Mouse (Mus musculus) liver, postnatal 0 days (tissue): Measurements from ENCODE around the gene Slc44a5. TPM values are rescaled to one million over a fixed set of nuclear protein-coding genes. Genes with fewer than 3 reads are reported as not detected.

Source experiments
- ATAC-seq: fragments of 200-750 bp; cut with Nextera tagmentation; 2 replicates; pipeline ENCODE4 v1.8.0; 2017; ENCODE audit warnings: mild to moderate bottlenecking, moderate library complexity
- DNase-seq: peaks from one replicate; pipeline ENCODE4 v3.0.0-alpha.2; 2016
- H3K27ac ChIP-seq: fragments of 300-500 bp; sonication (generic); 2 replicates; pipeline ENCODE4 v1.5.1; 2014; ENCODE audit warnings: antibody characterized with exemption, moderate library complexity, mild to moderate bottlenecking, low read depth
- H3K27me3 ChIP-seq: fragments of 300-500 bp; sonication (generic); 2 replicates; pipeline ENCODE4 v1.6.1; 2014; ENCODE audit warnings: low read length, control low read depth, mixed read lengths; ENCODE audit not compliant: insufficient read depth
- H3K36me3 ChIP-seq: fragments of 300-500 bp; sonication (generic); replicated peaks from 2 replicates; pipeline ENCODE4 v1.6.1; 2014; ENCODE audit warnings: mild to moderate bottlenecking, control low read depth, low read length, moderate library complexity, mixed read lengths; ENCODE audit not compliant: insufficient read depth
- H3K4me1 ChIP-seq: fragments of 300-500 bp; sonication (generic); 2 replicates; pipeline ENCODE4 v1.6.1; 2014; ENCODE audit warnings: antibody characterized with exemption, mild to moderate bottlenecking, control low read depth; ENCODE audit not compliant: insufficient read depth
- H3K4me2 ChIP-seq: fragments of 300-500 bp; sonication (generic); 2 replicates; pipeline ENCODE4 v1.6.1; 2014; ENCODE audit warnings: low read depth, mild to moderate bottlenecking, low read length, moderate library complexity, mixed read lengths
- H3K4me3 ChIP-seq: fragments of 300-500 bp; sonication (generic); 2 replicates; pipeline ENCODE4 v1.5.1; 2014; ENCODE audit warnings: low read depth, low read length
- H3K9ac ChIP-seq: fragments of 300-500 bp; sonication (generic); replicated peaks from 2 replicates; pipeline ENCODE4 v1.6.1; 2014; ENCODE audit warnings: mild to moderate bottlenecking, moderate library complexity
- H3K9me3 ChIP-seq: fragments of 300-500 bp; sonication (generic); 2 replicates; pipeline ENCODE4 v1.6.1; 2016; ENCODE audit warnings: mild to moderate bottlenecking, control low read depth, low read length, mixed read lengths
- CTCF ChIP-seq: sonication (generic); IDR thresholded peaks from 2 replicates; pipeline ENCODE4 v1.5.1; 2016; ENCODE audit warnings: antibody characterized with exemption, low read depth
- EP300 ChIP-seq: IDR thresholded peaks from 2 replicates; pipeline ENCODE4 v1.6.1; 2016; ENCODE audit warnings: antibody characterized with exemption, low read depth, mild to moderate bottlenecking
- WGBS: fragments of 180-500 bp; shearing (Covaris S2); extraction: QIAGEN DNeasy Blood & Tissue Kit; methylation state at CpG from one replicate; pipeline ENCODE4 v1.1.7; 2014; ENCODE audit not compliant: insufficient replicate concordance; 5-methylcytosine and 5-hydroxymethylcytosine counted together
- polyA plus RNA-seq: library from polyadenylated mRNA; unstranded; fragments of >200 nt; fragmentation: Nextera tagmentation; extraction: Ambion mirVana; gene quantifications from 2 replicates; pipeline ENCODE4 v1.2.1, GENCODE M21; 2015

The Slc44a5 gene
- polyA plus RNA-seq, 1 experiment from 2014 or later: 0.02 TPM

DNA sequence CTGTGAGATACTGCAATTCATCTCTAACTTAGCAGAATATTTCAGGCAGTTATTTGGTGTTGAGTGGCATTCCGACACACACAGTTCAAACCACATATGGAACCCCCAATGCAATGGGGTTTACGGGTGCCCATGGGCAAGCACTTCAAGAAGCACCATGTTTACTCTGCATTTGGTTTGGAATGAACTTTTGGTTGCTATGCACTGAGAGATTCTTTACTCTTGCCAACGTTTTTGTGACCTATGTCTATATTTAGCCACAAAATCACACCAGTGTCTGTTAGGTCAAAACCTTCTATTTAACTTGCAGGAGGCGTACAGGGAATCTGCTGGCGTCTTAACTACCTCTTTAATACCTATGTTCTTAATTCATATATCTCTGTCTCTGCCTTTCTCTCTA is 137.3 kb downstream of the Slc44a5 start:
- no peak for DNase-seq
- ATAC-seq: no peak
- Histone ChIP-seq H3K27me3 (no peaks in the 10 kb centered on the region), H3K27ac (no peak overlapping the region), H3K9me3 (no peaks in the 10 kb centered on the region), H3K4me3 (no peak overlapping the region), H3K9ac (no peak overlapping the region), H3K4me2 (no peak overlapping the region), H3K36me3 (no peaks in the 10 kb centered on the region), H3K4me1 (no peaks in the 10 kb centered on the region)
- WGBS: 66% methylated on average over 5 of the region's 5 CpGs
- TF ChIP-seq CTCF: no peak
- no peak for TF ChIP-seq EP300

DNA sequence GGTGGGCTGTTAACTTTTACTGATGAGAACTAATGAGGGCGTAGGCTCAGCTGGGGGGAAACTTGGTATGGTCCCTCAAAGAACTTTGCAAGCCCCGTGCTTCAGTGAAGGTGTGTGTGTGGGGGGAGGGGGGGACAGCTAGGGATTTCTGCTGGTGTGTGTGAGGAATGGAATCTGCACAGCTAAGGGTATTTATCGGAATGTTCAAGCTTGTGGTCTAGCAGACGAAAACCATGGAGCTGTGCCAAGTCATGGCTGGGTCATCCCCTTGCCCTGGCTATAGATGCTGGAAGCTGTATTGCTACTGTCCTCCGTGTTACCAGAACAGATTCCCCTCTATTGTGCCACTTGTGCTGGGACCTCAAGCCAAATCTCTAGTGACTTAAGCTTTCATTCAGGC is 138.0 kb downstream of the Slc44a5 start:
- no peak overlapping the region for H3K9ac ChIP-seq
- H3K4me2 ChIP-seq: no peak overlapping the region
- H3K9me3 ChIP-seq: no peaks in the 10 kb centered on the region
- H3K36me3 ChIP-seq: no peaks in the 10 kb centered on the region
- ATAC-seq: no peak
- H3K4me3 ChIP-seq: no peak overlapping the region
- DNase-seq: no peak
- H3K27me3 ChIP-seq: no peaks in the 10 kb centered on the region
- no peaks in the 10 kb centered on the region for H3K4me1 ChIP-seq
- H3K27ac ChIP-seq: no peak overlapping the region
- TF ChIP-seq CTCF (no peak), EP300 (no peak)
- WGBS: 61% methylated on average over 5 of the region's 5 CpGs

DNA sequence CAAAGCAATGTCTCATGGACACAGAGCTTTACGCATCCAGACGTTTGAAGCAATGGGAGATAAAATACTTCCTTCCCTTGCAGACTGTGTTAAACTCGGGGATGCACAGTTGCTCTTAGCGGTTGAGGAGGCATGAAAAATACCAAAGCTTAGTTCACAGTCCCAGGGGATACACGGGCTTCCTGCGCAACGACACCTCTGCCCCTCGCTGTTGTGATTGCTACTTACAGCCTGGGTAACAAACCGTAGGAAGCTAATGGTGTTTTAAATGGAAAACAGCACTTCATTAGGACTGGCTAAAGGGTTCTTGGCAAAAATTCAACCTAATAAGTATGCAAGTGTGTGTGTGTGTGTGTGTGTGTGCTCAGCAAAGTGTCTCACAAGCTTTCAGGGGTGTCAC is 141.8 kb downstream of the Slc44a5 start:
- Histone ChIP-seq H3K27ac (no peak overlapping the region), H3K4me3 (no peak overlapping the region), H3K4me1 (no peaks in the 10 kb centered on the region), H3K4me2 (no peak overlapping the region), H3K9ac (no peak overlapping the region), H3K36me3 (no peaks in the 10 kb centered on the region), H3K27me3 (no peaks in the 10 kb centered on the region), H3K9me3 (no peaks in the 10 kb centered on the region)
- WGBS: 63% methylated on average over 9 of the region's 9 CpGs
- DNase-seq (no peak), ATAC-seq (no peak)
- TF ChIP-seq CTCF (no peak), EP300 (no peak)

GRCm38 (mm10) chr3:154115478-154115877 is 142.2 kb downstream of the Slc44a5 start:
- 75% methylated on average over 4 of the region's 4 CpGs for WGBS
- no peak for ATAC-seq
- Histone ChIP-seq H3K36me3 (no peaks in the 10 kb centered on the region), H3K9ac (no peak overlapping the region), H3K27ac (no peak overlapping the region), H3K4me1 (no peaks in the 10 kb centered on the region), H3K27me3 (no peaks in the 10 kb centered on the region), H3K4me3 (no peak overlapping the region), H3K4me2 (no peak overlapping the region), H3K9me3 (no peaks in the 10 kb centered on the region)
- TF ChIP-seq EP300 (no peak), CTCF (no peak)
- no peak for DNase-seq

- H3K36me3 ChIP-seq: no peaks in the 10 kb centered on the region
- H3K27me3 ChIP-seq: no peaks in the 10 kb centered on the region
- H3K4me3 ChIP-seq: no peak overlapping the region
- H3K4me2 ChIP-seq: no peak overlapping the region
- TF ChIP-seq EP300 (no peak), CTCF (no peak)
- WGBS: 89% methylated on average over 5 of the region's 5 CpGs
- H3K9ac ChIP-seq: no peak overlapping the region
- DNase-seq (no peak), ATAC-seq (no peak)
- no peaks in the 10 kb centered on the region for H3K4me1 ChIP-seq
- H3K27ac ChIP-seq: no peak overlapping the region
- H3K9me3 ChIP-seq: no peaks in the 10 kb centered on the region
These were observed 142.8 kb downstream of the Slc44a5 start for GRCm38 (mm10) chr3:154116000-154116399.

- H3K36me3 ChIP-seq: no peaks in the 10 kb centered on the region
- 73% methylated on average over 6 of the region's 6 CpGs for WGBS
- H3K9me3 ChIP-seq: no peaks in the 10 kb centered on the region
- ATAC-seq: no peak
- no peak overlapping the region for H3K4me2 ChIP-seq
- H3K9ac ChIP-seq: no peak overlapping the region
- H3K4me1 ChIP-seq: no peaks in the 10 kb centered on the region
- TF ChIP-seq CTCF (no peak), EP300 (no peak)
- H3K27me3 ChIP-seq: no peaks in the 10 kb centered on the region
- no peak for DNase-seq
- H3K4me3 ChIP-seq: no peak overlapping the region
- no peak overlapping the region for H3K27ac ChIP-seq
These were observed 145.9 kb downstream of the Slc44a5 start for GRCm38 (mm10) chr3:154118992-154119603.

DNA sequence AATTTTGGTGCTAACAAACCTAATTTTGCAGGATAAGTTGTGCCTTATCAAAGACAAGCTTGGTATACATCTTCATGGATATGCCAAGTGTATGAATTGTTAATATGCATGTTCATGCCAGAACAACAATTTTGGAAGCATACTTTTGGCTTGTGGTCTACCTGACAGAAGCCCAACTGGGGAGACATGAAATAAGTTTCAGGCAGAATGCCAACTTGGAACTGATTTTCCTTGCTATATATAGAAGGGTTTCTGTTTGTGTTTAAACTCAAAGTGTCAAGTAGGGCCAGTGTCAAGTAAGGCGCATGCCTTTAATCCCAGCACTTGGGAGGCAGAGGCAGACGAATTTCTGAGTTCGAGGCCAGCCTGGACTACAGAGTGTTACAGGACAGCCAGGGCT is 149.3 kb downstream of the Slc44a5 start:
- TF ChIP-seq CTCF (no peak), EP300 (no peak)
- Histone ChIP-seq H3K36me3 (no peaks in the 10 kb centered on the region), H3K4me1 (no peaks in the 10 kb centered on the region), H3K4me3 (no peak overlapping the region), H3K27me3 (no peaks in the 10 kb centered on the region), H3K4me2 (no peak overlapping the region), H3K27ac (no peak overlapping the region), H3K9ac (no peak overlapping the region), H3K9me3 (no peaks in the 10 kb centered on the region)
- ATAC-seq (no peak), DNase-seq (no peak)
- WGBS: 79% methylated on average over 3 of the region's 3 CpGs
